Mouse (Mus musculus) forebrain, embryonic 15.5 days (tissue): ENCODE data around the gene Caskin1. TPM values are rescaled to one million over a fixed set of nuclear protein-coding genes. Genes with fewer than 3 reads are reported as not detected.
A peak's percentile ranks its signal among the peaks of the same experiment; 100 is the strongest.

Experiments
- ATAC-seq: fragments of 200-750 bp; cut with Nextera tagmentation; replicated peaks from 2 replicates; pipeline ENCODE4 v1.8.0; 2017; ENCODE audit warnings: mild to moderate bottlenecking, moderate TSS enrichment, moderate library complexity
- H3K27ac ChIP-seq: fragments of 300-500 bp; sonication (generic); replicated peaks from 2 replicates; pipeline ENCODE4 v1.5.1; 2015; ENCODE audit warnings: mild to moderate bottlenecking, inconsistent platforms
- H3K27me3 ChIP-seq: fragments of 300-500 bp; sonication (generic); 2 replicates; pipeline ENCODE4 v1.6.1; 2015; ENCODE audit warnings: inconsistent platforms
- H3K36me3 ChIP-seq: fragments of 300-500 bp; sonication (generic); 2 replicates; pipeline ENCODE4 v1.6.1; 2015; ENCODE audit warnings: mild to moderate bottlenecking, inconsistent platforms
- H3K4me1 ChIP-seq: fragments of 300-500 bp; sonication (generic); 2 replicates; pipeline ENCODE4 v1.6.1; 2015; ENCODE audit warnings: inconsistent platforms
- H3K4me2 ChIP-seq: fragments of 300-500 bp; sonication (generic); replicated peaks from 2 replicates; pipeline ENCODE4 v1.6.1; 2015; ENCODE audit warnings: mild to moderate bottlenecking, inconsistent platforms
- H3K4me3 ChIP-seq: fragments of 300-500 bp; sonication (generic); 2 replicates; pipeline ENCODE4 v1.5.1; 2015; ENCODE audit warnings: mild to moderate bottlenecking, inconsistent platforms
- H3K9ac ChIP-seq: fragments of 300-500 bp; sonication (generic); replicated peaks from 2 replicates; pipeline ENCODE4 v1.6.1; 2015; ENCODE audit warnings: mild to moderate bottlenecking, inconsistent platforms
- H3K9me3 ChIP-seq: fragments of 300-500 bp; sonication (generic); 2 replicates; pipeline ENCODE4 v1.6.1; 2016; ENCODE audit warnings: inconsistent platforms
- WGBS: fragments of 180-500 bp; shearing (Covaris S2); methylation state at CpG from one replicate; pipeline ENCODE4 v1.1.7; 2015; ENCODE audit warnings: mixed read lengths; 5-methylcytosine and 5-hydroxymethylcytosine counted together
- polyA plus RNA-seq: library from polyadenylated mRNA; unstranded; fragments of >200 nt; fragmentation: Nextera tagmentation; extraction: Ambion mirVana; gene quantifications from 2 replicates; pipeline ENCODE4 v1.2.1, GENCODE M21; 2015

The Caskin1 gene
- polyA plus RNA-seq, 1 experiment from 2014 or later, result 25.6 TPM

- ATAC-seq, result no peak
- no peak overlapping the region for H3K4me2 ChIP-seq
These were observed 3.1 kb upstream of the Caskin1 start for GRCm38 (mm10) chr17:24485090-24485860.

GRCm38 (mm10) chr17:24488662-24489264, 362 bp downstream of the Caskin1 start:
- Histone ChIP-seq H3K9ac (peak overlapping the region; percentile 93), H3K27me3 (no peaks in the 10 kb centered on the region), H3K4me2 (peak overlapping the region; percentile 69), H3K9me3 (no peaks in the 10 kb centered on the region), H3K36me3 (no peaks in the 10 kb centered on the region), H3K27ac (peak overlapping the region; percentile 91), H3K4me3 (peak overlapping the region; percentile 79), H3K4me1 (peaks cover 37% of the 10 kb centered on the region)
- peak; percentile 67 for ATAC-seq
- 0% methylated on average over 38 of the region's 81 CpGs for WGBS

More at GRCm38 (mm10) chr17:24485090-24485860, 3.1 kb upstream of the Caskin1 start:
- Histone ChIP-seq H3K4me3 (no peak overlapping the region), H3K27ac (peak overlapping the region; percentile 62), H3K4me1 (peaks cover 29% of the 10 kb centered on the region), H3K9me3 (no peaks in the 10 kb centered on the region), H3K27me3 (no peaks in the 10 kb centered on the region), H3K9ac (0 out of 2 replicates have a peak overlapping the region, but pooled peaks have one; percentile 8), H3K36me3 (no peaks in the 10 kb centered on the region)
- 46% methylated on average over 11 of the region's 11 CpGs for WGBS

- Histone ChIP-seq H3K27ac (peak overlapping the region; percentile 91), H3K4me3 (peak overlapping the region; percentile 79), H3K9ac (peak overlapping the region; percentile 93), H3K9me3 (no peaks in the 10 kb centered on the region), H3K4me2 (peak overlapping the region; percentile 69), H3K36me3 (no peaks in the 10 kb centered on the region), H3K27me3 (no peaks in the 10 kb centered on the region), H3K4me1 (peaks cover 37% of the 10 kb centered on the region)
- 17% methylated on average over 19 of the region's 19 CpGs for WGBS
- ATAC-seq, result peak; percentile 29
These were observed 1.0 kb downstream of the Caskin1 start for GRCm38 (mm10) chr17:24489265-24490030.

- Histone ChIP-seq H3K4me2 (peak overlapping the region; percentile 69; the same call in 1 of the 2 replicates), H3K27me3 (no peaks in the 10 kb centered on the region), H3K27ac (peak overlapping the region; percentile 91), H3K4me1 (peaks cover 39% of the 10 kb centered on the region), H3K36me3 (no peaks in the 10 kb centered on the region), H3K9me3 (no peaks in the 10 kb centered on the region), H3K9ac (no peak overlapping the region), H3K4me3 (peak overlapping the region; percentile 79)
- 57% methylated on average over 4 of the region's 4 CpGs for WGBS
- no peak for ATAC-seq
These were observed 2.0 kb downstream of the Caskin1 start for GRCm38 (mm10) chr17:24490399-24490798.

- H3K4me3 ChIP-seq, result no peak overlapping the region
- no peak for ATAC-seq
- H3K36me3 ChIP-seq, result peaks cover 33% of the 10 kb centered on the region
- no peak overlapping the region; the same call in 1 of the 2 replicates for H3K27ac ChIP-seq
- H3K9me3 ChIP-seq, result no peaks in the 10 kb centered on the region
- 35% methylated on average over 2 of the region's 2 CpGs for WGBS
- H3K9ac ChIP-seq, result no peak overlapping the region
- no peaks in the 10 kb centered on the region for H3K27me3 ChIP-seq
- H3K4me1 ChIP-seq, result peaks cover 21% of the 10 kb centered on the region
- no peak overlapping the region for H3K4me2 ChIP-seq
These were observed 6.4 kb downstream of the Caskin1 start for GRCm38 (mm10) chr17:24494627-24495335.

- Histone ChIP-seq H3K9ac (no peak overlapping the region), H3K4me3 (no peak overlapping the region), H3K9me3 (no peaks in the 10 kb centered on the region), H3K36me3 (peaks cover 37% of the 10 kb centered on the region), H3K4me1 (peaks cover 14% of the 10 kb centered on the region), H3K27me3 (no peaks in the 10 kb centered on the region), H3K27ac (0 out of 2 replicates have a peak overlapping the region, but pooled peaks have one; percentile 14), H3K4me2 (no peak overlapping the region)
- WGBS, result 75% methylated on average over 3 of the region's 3 CpGs
- ATAC-seq, result no peak; the same call in 1 of the 2 replicates
These were observed 7.0 kb downstream of the Caskin1 start for GRCm38 (mm10) chr17:24495443-24495842.

- no peak overlapping the region for H3K9ac ChIP-seq
- H3K9me3 ChIP-seq, result no peaks in the 10 kb centered on the region
- H3K4me2 ChIP-seq, result no peak overlapping the region
- H3K4me3 ChIP-seq, result no peak overlapping the region
- 79% methylated on average over 1 of the region's 1 CpGs for WGBS
- peaks cover 43% of the 10 kb centered on the region for H3K36me3 ChIP-seq
- no peak for ATAC-seq
- 0 out of 2 replicates have a peak overlapping the region, but pooled peaks have one; percentile 14 for H3K27ac ChIP-seq
- no peaks in the 10 kb centered on the region for H3K27me3 ChIP-seq
- H3K4me1 ChIP-seq, result 0 out of 2 replicates have a peak, but pooled peaks cover 8% of the 10 kb centered on the region
These were observed 7.6 kb downstream of the Caskin1 start for GRCm38 (mm10) chr17:24496026-24496425.

- ATAC-seq, result no peak
- H3K4me1 ChIP-seq, result no peaks in the 10 kb centered on the region
- H3K9me3 ChIP-seq, result no peaks in the 10 kb centered on the region
- H3K9ac ChIP-seq, result no peak overlapping the region
- H3K27ac ChIP-seq, result no peak overlapping the region
- no peaks in the 10 kb centered on the region for H3K27me3 ChIP-seq
- no peak overlapping the region for H3K4me2 ChIP-seq
- 34% methylated on average over 11 of the region's 11 CpGs for WGBS
- H3K36me3 ChIP-seq, result peaks cover 79% of the 10 kb centered on the region
- H3K4me3 ChIP-seq, result no peak overlapping the region
These were observed 13.8 kb downstream of the Caskin1 start for GRCm38 (mm10) chr17:24502208-24502607.

GRCm38 (mm10) chr17:24504085-24504484, 15.7 kb downstream of the Caskin1 start:
- Histone ChIP-seq H3K9me3 (no peaks in the 10 kb centered on the region), H3K4me2 (no peak overlapping the region), H3K9ac (no peak overlapping the region), H3K27me3 (no peaks in the 10 kb centered on the region), H3K36me3 (peaks cover 79% of the 10 kb centered on the region), H3K4me1 (no peaks in the 10 kb centered on the region), H3K27ac (no peak overlapping the region), H3K4me3 (no peak overlapping the region)
- 86% methylated on average over 10 of the region's 10 CpGs for WGBS
- ATAC-seq, result no peak

- Histone ChIP-seq H3K27ac (no peak overlapping the region), H3K4me2 (no peak overlapping the region), H3K4me3 (no peak overlapping the region), H3K4me1 (no peaks in the 10 kb centered on the region), H3K9ac (no peak overlapping the region), H3K36me3 (peaks cover 83% of the 10 kb centered on the region), H3K9me3 (no peaks in the 10 kb centered on the region), H3K27me3 (no peaks in the 10 kb centered on the region)
- ATAC-seq, result no peak
- WGBS, result 93% methylated on average over 30 of the region's 30 CpGs
These were observed 17.0 kb downstream of the Caskin1 start for GRCm38 (mm10) chr17:24505286-24505955.
